Mouse (Mus musculus): ENCODE data around the gene Tubgcp6.

DNA sequence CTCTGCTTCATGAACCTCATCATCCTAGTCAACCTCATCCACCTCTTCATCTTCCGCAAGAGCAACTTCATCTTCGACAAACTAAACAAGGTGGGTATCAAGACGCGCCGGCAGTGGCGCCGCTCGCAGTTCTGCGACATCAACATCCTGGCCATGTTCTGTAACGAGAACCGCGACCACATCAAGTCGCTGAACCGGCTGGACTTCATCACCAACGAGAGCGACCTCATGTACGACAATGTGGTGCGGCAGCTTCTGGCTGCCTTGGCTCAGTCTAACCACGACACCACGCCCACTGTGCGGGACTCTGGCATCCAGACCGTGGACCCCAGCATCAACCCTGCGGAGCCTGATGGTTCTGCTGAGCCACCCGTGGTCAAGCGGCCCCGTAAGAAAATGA is 54.7 kb downstream of the Tubgcp6 start:
- no peak for TF ChIP-seq GATA1 (IDR thresholded peaks at IDR 0.05; ENCODE audit: low read length)
- TF ChIP-seq TAL1 (IDR thresholded peaks at IDR 0.05; ENCODE audit: low read length), result no peak

Measured in erythroblast, embryonic 14.5 days (primary cell).